Mouse (Mus musculus): ENCODE results near the gene Ctrl. TPM values are rescaled to one million over a fixed set of nuclear protein-coding genes. Genes with fewer than 3 reads are reported as not detected.
"Not testable (repeated sequence)": the region's sequence is repeated elsewhere in the genome, so short reads cannot be mapped to it uniquely, and the experiment has no call there.

Gene Ctrl
- total RNA-seq (2012; rRNA removed) (0.69 and 1.5 TPM in 2 replicates), polyA plus RNA-seq (2012; ENCODE audit: insufficient read depth in 1 of 2, insufficient read length in 2 of 2, low read depth in 1 of 2, low replicate concordance in 2 of 2, missing spikeins in 1 of 2) (1 to 10 TPM in 1 of 2 experiments, not detected in 1; 3.0 TPM)

GRCm38 (mm10) chr8:105933762-105934161 lies at the start of gene Ctrl:
Ctrl (minus strand) TSS chr8:105933862.
- no peak for DNase-seq (ENCODE audit: low read depth, low spot score)
- H3K27ac ChIP-seq (ENCODE audit: control insufficient read depth, low read depth, low read length), result no peak within 1 kb of the TSS
- peaks cover 10% of the 10 kb centered on the region for H3K79me2 ChIP-seq (ENCODE audit: control insufficient read depth, insufficient read depth, low read length, poor library complexity)
- TF ChIP-seq EP300 (IDR thresholded peaks at IDR 0.05; ENCODE audit: low read depth in 1 of 2, low read length in 2 of 2), result no peak
- TF ChIP-seq POLR2AphosphoS5 (IDR thresholded peaks at IDR 0.05; ENCODE audit: borderline replicate concordance, low read depth, low read length), result no peak
- TF ChIP-seq MYC (IDR thresholded peaks at IDR 0.05; ENCODE audit: low read depth, low read length), result no peak
- no peak for TF ChIP-seq USF2 (IDR thresholded peaks at IDR 0.05; ENCODE audit: borderline replicate concordance in 1 of 2, insufficient read depth in 1 of 2, low read depth in 1 of 2, low read length in 2 of 2)
- no peak for TF ChIP-seq MAX (IDR thresholded peaks at IDR 0.05; ENCODE audit: low read length)
- TF ChIP-seq JUND (IDR thresholded peaks at IDR 0.05; ENCODE audit: low read depth, low read length), result no peak
- no peak for TF ChIP-seq ZMIZ1 (IDR thresholded peaks at IDR 0.05; ENCODE audit: low read depth, low read length)
- no peak for TF ChIP-seq BHLHE40 (IDR thresholded peaks at IDR 0.05; ENCODE audit: borderline replicate concordance, low read depth, low read length)
- TF ChIP-seq MEF2A (IDR thresholded peaks at IDR 0.05; ENCODE audit: extremely low read depth, insufficient replicate concordance, low read depth, low read length, poor library complexity, severe bottlenecking), result no peak
- TF ChIP-seq POLR2A (IDR thresholded peaks at IDR 0.05; ENCODE audit: control insufficient read depth in 1 of 2, insufficient read depth in 1 of 2, low read depth in 1 of 2, low read length in 2 of 2, poor library complexity in 1 of 2), result no peak
- TF ChIP-seq E2F4 (IDR thresholded peaks at IDR 0.05; ENCODE audit: borderline replicate concordance, low read depth, low read length), result no peak
- TF ChIP-seq NELFE (IDR thresholded peaks at IDR 0.05; ENCODE audit: low read depth, low read length), result no peak
- no peak for TF ChIP-seq TAL1 (IDR thresholded peaks at IDR 0.05; ENCODE audit: low read length)
- TF ChIP-seq ZNF384 (IDR thresholded peaks at IDR 0.05; ENCODE audit: low read depth, low read length), result no peak
- TF ChIP-seq RAD21 (IDR thresholded peaks at IDR 0.05; ENCODE audit: low read depth, low read length), result no peak
- TF ChIP-seq CTCF (IDR thresholded peaks at IDR 0.05 in 2 of 3, conservative IDR thresholded peaks at IDR 0.05 in 1 of 3; ENCODE audit: control insufficient read depth in 1 of 3, insufficient read depth in 1 of 3, low read depth in 2 of 3, low read length in 3 of 3, poor library complexity in 1 of 3, severe bottlenecking in 1 of 3), result no peak
- TF ChIP-seq RCOR1 (IDR thresholded peaks at IDR 0.05; ENCODE audit: low read depth, low read length), result no peak
- no peak for TF ChIP-seq TBP (IDR thresholded peaks at IDR 0.05; ENCODE audit: low read depth, low read length)
- no peak for TF ChIP-seq GATA1 (IDR thresholded peaks at IDR 0.05; ENCODE audit: low read depth, low read length)
- TF ChIP-seq TCF12 (IDR thresholded peaks at IDR 0.05; ENCODE audit: low read depth, low read length), result no peak
- no peak within 1 kb of the TSS for H3K4me3 ChIP-seq (ENCODE audit: control insufficient read depth in 1 of 2, insufficient read depth in 1 of 2, low read depth in 2 of 2, low read length in 2 of 2)
- H3K4me1 ChIP-seq (ENCODE audit: control insufficient read depth in 1 of 2, insufficient read depth in 2 of 2, low read length in 2 of 2), result peaks cover 4 to 14% of the 10 kb centered on the region in 2 experiments; a peak in 3 of 4 replicates
- no peaks in the 10 kb centered on the region for H3K9me3 ChIP-seq (replicated peaks; ENCODE audit: insufficient read depth, low read length)
- H3K27me3 ChIP-seq (ENCODE audit: control insufficient read depth in 1 of 2, insufficient read depth in 2 of 2, low read length in 2 of 2), result no peaks in the 10 kb centered on the region
- no peak within 1 kb of the TSS for H3K9ac ChIP-seq (ENCODE audit: control insufficient read depth, low read depth, low read length, poor library complexity, severe bottlenecking)
- H3K36me3 ChIP-seq (ENCODE audit: control insufficient read depth in 1 of 2, insufficient read depth in 2 of 2, low read length in 2 of 2), result peaks cover 0 to 11% of the 10 kb centered on the region in 2 experiments; a peak in 2 of 4 replicates

GRCm38 (mm10) chr8:105983406-105983805 lies 49.7 kb upstream of the Ctrl start:
- H3K27ac ChIP-seq (ENCODE audit: control insufficient read depth, low read depth, low read length), result peak overlapping the region; percentile 27
- DNase-seq (ENCODE audit: low read depth, low spot score), result peak; percentile 78
- not testable (repeated sequence) for H3K79me2 ChIP-seq (ENCODE audit: control insufficient read depth, insufficient read depth, low read length, poor library complexity); H3K36me3 ChIP-seq (ENCODE audit: control insufficient read depth in 1 of 2, insufficient read depth in 2 of 2, low read length in 2 of 2); H3K9me3 ChIP-seq (replicated peaks; ENCODE audit: insufficient read depth, low read length); H3K27me3 ChIP-seq (ENCODE audit: control insufficient read depth in 1 of 2, insufficient read depth in 2 of 2, low read length in 2 of 2)
- peak overlapping the region; percentile 59 for H3K9ac ChIP-seq (ENCODE audit: control insufficient read depth, low read depth, low read length, poor library complexity, severe bottlenecking)
- TF ChIP-seq NRF1 (IDR thresholded peaks at IDR 0.05; ENCODE audit: insufficient read depth, low read depth, low read length, poor library complexity, severe bottlenecking), result peak; percentile 62
- 0 out of 4 replicates have a peak, but pooled peaks of 1 of the 2 experiments have one; percentile 30 for TF ChIP-seq POLR2A (IDR thresholded peaks at IDR 0.05; ENCODE audit: control insufficient read depth in 1 of 2, insufficient read depth in 1 of 2, low read depth in 1 of 2, low read length in 2 of 2, poor library complexity in 1 of 2)
- H3K4me1 ChIP-seq (ENCODE audit: control insufficient read depth in 1 of 2, insufficient read depth in 2 of 2, low read length in 2 of 2), result peaks cover 3 to 10% of the 10 kb centered on the region in 2 experiments; a peak in 3 of 4 replicates
- peak overlapping the region; percentile 18 to 30 for H3K4me3 ChIP-seq (ENCODE audit: control insufficient read depth in 1 of 2, insufficient read depth in 1 of 2, low read depth in 2 of 2, low read length in 2 of 2)

All from MEL (cell line).